Mouse (Mus musculus) heart, embryonic 13.5 days (tissue): ENCODE measurements around the gene Tdo2. TPM values are rescaled to one million over a fixed set of nuclear protein-coding genes. Genes with fewer than 3 reads are reported as not detected.

ENCODE experiments used
- ATAC-seq: fragments of 200-750 bp; cut with Nextera tagmentation; 2 replicates; pipeline ENCODE4 v1.8.0; 2017; ENCODE audit warnings: moderate TSS enrichment; ENCODE audit not compliant: insufficient number of reproducible peaks, low FRiP score, low TSS enrichment; ENCODE audit errors: extremely low read depth
- H3K27ac ChIP-seq: fragments of 300-500 bp; sonication (generic); replicated peaks from 2 replicates; pipeline ENCODE4 v1.5.1; 2015; ENCODE audit warnings: moderate library complexity, mild to moderate bottlenecking, inconsistent platforms
- H3K27me3 ChIP-seq: fragments of 300-500 bp; sonication (generic); replicated peaks from 2 replicates; pipeline ENCODE4 v1.6.1; 2015; ENCODE audit warnings: mild to moderate bottlenecking, inconsistent platforms
- H3K36me3 ChIP-seq: fragments of 300-500 bp; sonication (generic); 2 replicates; pipeline ENCODE4 v1.6.1; 2015; ENCODE audit warnings: mild to moderate bottlenecking, inconsistent platforms
- H3K4me1 ChIP-seq: fragments of 300-500 bp; sonication (generic); 2 replicates; pipeline ENCODE4 v1.6.1; 2015; ENCODE audit warnings: inconsistent platforms
- H3K4me2 ChIP-seq: fragments of 300-500 bp; sonication (generic); 2 replicates; pipeline ENCODE4 v1.6.1; 2015; ENCODE audit warnings: inconsistent platforms, mild to moderate bottlenecking, moderate library complexity
- H3K4me3 ChIP-seq: fragments of 300-500 bp; sonication (generic); 2 replicates; pipeline ENCODE4 v1.5.1; 2015; ENCODE audit warnings: moderate library complexity, mild to moderate bottlenecking, inconsistent platforms
- H3K9ac ChIP-seq: fragments of 300-500 bp; sonication (generic); 2 replicates; pipeline ENCODE4 v1.6.1; 2015; ENCODE audit warnings: inconsistent platforms, mild to moderate bottlenecking, moderate library complexity
- H3K9me3 ChIP-seq: fragments of 300-500 bp; sonication (generic); 2 replicates; pipeline ENCODE4 v1.6.1; 2016; ENCODE audit warnings: inconsistent platforms
- WGBS: fragments of 180-500 bp; shearing (Covaris S2); methylation state at CpG from one replicate; pipeline ENCODE4 v1.1.7; 2015; ENCODE audit warnings: mixed read lengths; 5-methylcytosine and 5-hydroxymethylcytosine counted together
- polyA plus RNA-seq: library from polyadenylated mRNA; unstranded; fragments of >200 nt; fragmentation: Nextera tagmentation; extraction: Ambion mirVana; gene quantifications from 2 replicates; pipeline ENCODE4 v1.2.1, GENCODE M21; 2015

Tdo2 gene
- polyA plus RNA-seq, 1 experiment from 2014 or later: 0.47 TPM

DNA sequence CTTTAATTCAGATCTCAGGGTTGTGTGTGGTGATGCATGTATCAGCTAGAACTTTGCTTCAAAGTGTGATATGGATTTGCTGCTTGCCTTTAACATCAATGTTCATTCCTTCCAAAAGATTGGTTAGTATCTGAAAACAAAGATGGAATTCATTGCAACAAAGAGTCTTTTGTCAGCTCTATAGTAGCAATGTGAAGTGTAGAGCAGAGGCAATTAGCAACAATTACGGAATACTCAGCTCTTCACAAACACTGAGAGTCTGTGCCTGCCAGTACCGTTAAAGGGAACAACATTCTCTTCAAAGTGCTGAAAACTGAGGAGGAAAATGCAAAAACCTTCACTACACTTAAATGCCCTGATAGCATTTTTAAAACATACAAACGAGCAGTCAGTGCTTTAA is 56.3 kb downstream of the Tdo2 start:
- Histone ChIP-seq H3K36me3 (no peaks in the 10 kb centered on the region), H3K27ac (no peak overlapping the region), H3K27me3 (no peaks in the 10 kb centered on the region), H3K9me3 (no peaks in the 10 kb centered on the region), H3K4me3 (no peak overlapping the region), H3K4me1 (peaks cover 5% of the 10 kb centered on the region; the same call in 1 of the 2 replicates), H3K9ac (no peak overlapping the region), H3K4me2 (no peak overlapping the region)
- 60% methylated on average over 3 of the region's 3 CpGs for WGBS
- ATAC-seq: no peak

DNA sequence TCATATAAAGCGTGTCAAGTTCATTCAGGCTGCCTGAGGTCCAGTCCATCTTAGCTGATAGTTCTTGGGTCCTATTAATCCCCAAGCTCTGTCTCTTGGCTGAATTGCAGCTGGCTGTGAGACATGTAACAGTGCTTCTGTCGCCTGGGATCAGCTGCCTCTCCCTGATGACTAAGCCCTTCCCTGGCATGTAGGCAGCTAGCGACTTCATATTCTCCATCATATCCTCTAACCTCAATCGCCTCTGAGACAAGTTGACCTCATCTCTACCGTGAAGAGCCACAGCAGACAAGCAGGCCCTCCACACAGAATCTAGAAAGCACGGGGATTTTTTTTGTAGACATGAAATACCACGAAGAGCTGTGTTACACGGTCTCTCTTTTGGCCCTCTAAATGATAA is 57.8 kb downstream of the Tdo2 start:
- Histone ChIP-seq H3K36me3 (no peaks in the 10 kb centered on the region), H3K4me1 (peaks cover 5% of the 10 kb centered on the region; the same call in 1 of the 2 replicates), H3K27me3 (no peaks in the 10 kb centered on the region), H3K27ac (no peak overlapping the region), H3K9me3 (no peaks in the 10 kb centered on the region), H3K4me2 (no peak overlapping the region), H3K4me3 (no peak overlapping the region), H3K9ac (no peak overlapping the region)
- 66% methylated on average over 8 of the region's 8 CpGs for WGBS
- ATAC-seq: no peak

DNA sequence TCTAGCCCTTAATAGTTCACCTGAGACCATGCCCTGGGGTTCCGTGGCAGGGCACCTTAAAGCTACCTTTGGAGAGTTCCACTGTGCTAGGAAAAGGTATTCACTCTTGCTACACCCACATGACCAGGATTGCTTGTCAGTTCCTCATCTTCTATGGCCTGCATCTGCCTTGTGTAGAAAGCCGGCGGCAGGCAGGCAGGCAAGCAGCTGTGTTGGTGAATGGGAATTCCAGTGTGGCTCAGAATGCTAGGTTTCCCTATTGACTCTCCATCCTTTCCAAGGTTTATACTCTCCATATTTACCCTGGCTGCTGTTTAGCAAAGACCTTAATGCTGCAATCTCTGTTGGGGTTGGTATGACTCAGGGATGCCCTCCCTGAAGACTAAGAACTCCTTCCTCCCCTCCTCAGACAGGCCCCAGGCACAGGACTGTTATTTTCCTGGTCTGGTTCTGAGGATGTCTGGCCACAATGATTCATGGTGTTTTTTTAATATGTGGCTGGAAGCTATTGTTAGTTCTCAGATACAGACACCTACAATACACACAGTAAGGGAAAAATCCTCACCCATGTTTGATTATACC is 58.6 kb downstream of the Tdo2 start:
- H3K27me3 ChIP-seq: no peaks in the 10 kb centered on the region
- no peak for ATAC-seq
- H3K4me3 ChIP-seq: no peak overlapping the region
- no peaks in the 10 kb centered on the region for H3K36me3 ChIP-seq
- no peaks in the 10 kb centered on the region for H3K4me1 ChIP-seq
- no peak overlapping the region for H3K9ac ChIP-seq
- no peak overlapping the region for H3K27ac ChIP-seq
- no peaks in the 10 kb centered on the region for H3K9me3 ChIP-seq
- no peak overlapping the region for H3K4me2 ChIP-seq
- WGBS: 74% methylated on average over 3 of the region's 3 CpGs

DNA sequence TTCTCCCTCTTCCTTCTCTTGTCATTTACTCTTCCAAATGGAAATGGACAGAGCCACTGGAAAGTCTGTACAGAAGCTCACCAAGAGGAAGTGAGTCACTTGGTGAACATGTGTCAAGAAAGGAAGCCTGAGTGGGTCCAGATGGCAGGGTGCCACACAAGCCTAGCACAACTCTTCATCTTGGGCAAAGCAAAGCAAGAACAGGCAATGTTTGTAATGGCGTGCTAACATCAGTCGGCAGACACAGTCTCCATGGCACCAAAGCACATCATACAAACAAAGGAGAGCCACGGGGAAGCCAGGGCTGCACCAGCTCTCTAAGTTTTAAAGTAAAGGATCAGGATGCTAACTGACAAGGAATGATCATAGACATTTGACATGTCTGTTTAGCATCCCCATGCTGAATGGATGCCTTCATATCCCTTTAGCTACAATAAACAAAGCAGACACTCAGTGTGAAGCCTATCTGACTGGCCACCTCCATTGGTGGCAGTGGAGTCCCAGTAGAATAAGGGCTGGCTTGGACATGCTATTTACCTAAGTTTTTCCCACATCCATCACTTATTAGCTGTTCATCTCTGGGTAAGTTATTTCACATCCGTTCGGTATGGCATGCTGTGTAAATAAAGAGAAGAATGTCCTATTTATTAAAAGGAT is 59.8 kb downstream of the Tdo2 start:
- Histone ChIP-seq H3K9me3 (no peaks in the 10 kb centered on the region), H3K27ac (no peak overlapping the region), H3K4me2 (no peak overlapping the region), H3K4me1 (no peaks in the 10 kb centered on the region), H3K4me3 (no peak overlapping the region), H3K9ac (no peak overlapping the region), H3K27me3 (no peaks in the 10 kb centered on the region), H3K36me3 (no peaks in the 10 kb centered on the region)
- no peak for ATAC-seq
- 64% methylated on average over 5 of the region's 5 CpGs for WGBS

DNA sequence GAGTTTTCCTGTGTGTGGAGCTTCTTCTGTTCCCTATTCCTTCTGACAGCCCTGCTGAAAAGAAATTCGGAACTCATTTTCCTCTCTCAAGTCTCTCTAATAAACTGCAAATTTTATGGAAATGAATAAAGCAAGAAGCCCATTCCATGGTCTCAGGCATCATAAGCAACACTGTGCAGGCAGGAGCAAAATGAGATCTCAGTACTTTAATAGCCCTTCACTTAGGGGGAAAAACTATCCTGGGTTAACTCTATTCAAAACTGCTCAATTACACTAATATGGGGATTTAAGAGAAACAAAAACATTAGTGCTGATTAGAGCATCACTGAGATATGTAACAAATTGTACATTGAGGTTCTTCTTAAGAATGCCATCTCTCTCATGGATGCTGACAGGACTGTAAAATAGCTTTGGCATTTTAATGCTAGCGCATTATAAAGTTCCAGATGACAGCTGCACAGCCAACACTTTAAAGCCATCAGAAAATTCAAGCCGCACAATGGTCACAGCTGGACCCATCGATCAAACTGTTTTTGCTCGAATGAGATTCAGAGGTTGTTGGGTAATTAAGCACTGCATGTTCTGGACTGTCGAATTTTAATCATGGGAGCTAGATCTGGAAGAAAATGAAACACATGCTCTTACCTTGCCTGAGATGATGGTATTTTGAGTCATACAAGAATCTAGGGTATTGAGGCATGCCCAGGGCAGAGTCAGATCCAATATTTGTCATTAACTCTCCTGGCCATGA is 65.5 kb downstream of the Tdo2 start:
- Histone ChIP-seq H3K9me3 (no peaks in the 10 kb centered on the region), H3K4me3 (no peak overlapping the region), H3K4me2 (no peak overlapping the region), H3K4me1 (no peaks in the 10 kb centered on the region), H3K27ac (no peak overlapping the region), H3K27me3 (no peaks in the 10 kb centered on the region), H3K36me3 (no peaks in the 10 kb centered on the region), H3K9ac (no peak overlapping the region)
- no peak for ATAC-seq
- WGBS: 76% methylated on average over 6 of the region's 6 CpGs

Other genes starting within 250 kb of the Tdo2 start
- gene Ctso, start 43.6 kb downstream of the Tdo2 start, polyA plus RNA-seq: 15.8 and 18.2 TPM in 2 replicates
- gene Asic5, start 6.1 kb upstream of the Tdo2 start, polyA plus RNA-seq: not detected in 2 replicates
- 57.1 and 59.5 TPM in 2 replicates for gene Gucy1b1, start 98.5 kb upstream of the Tdo2 start, polyA plus RNA-seq
- 52.2 and 54.2 TPM in 2 replicates for gene Gucy1a1, start 169.6 kb upstream of the Tdo2 start, polyA plus RNA-seq